8 mouse cellular contexts compared by ENCODE assay signal in genomic region chr14:61971100-61972088, GRCm38 (mm10).
DNase-seq lines count a peak whose midpoint lies in the region; ATAC-seq and TF ChIP-seq lines count a peak whose summit lies in the region.

No protein-coding gene starts in this region.

- TF ChIP-seq EP300 in MEL (IDR thresholded peaks at IDR 0.05; ENCODE audit: low read depth in 1 of 2, low read length in 2 of 2): peak; percentile 78 to 87

- H3K36me3 ChIP-seq in MEL (ENCODE audit: control insufficient read depth in 1 of 2, insufficient read depth in 2 of 2, low read length in 2 of 2): peaks cover 0 to 10% of the 10 kb centered on the region in 2 experiments; a peak in 2 of 4 replicates
- no peaks in the 10 kb centered on the region for H3K36me3 ChIP-seq in lung, embryonic 14.5 days (ENCODE audit: insufficient read depth)
- no peaks in the 10 kb centered on the region for H3K36me3 ChIP-seq in midbrain, embryonic 14.5 days (ENCODE audit: control insufficient read depth, insufficient read depth, low read length)
- no peaks in the 10 kb centered on the region for H3K36me3 ChIP-seq in hindbrain, embryonic 12.5 days
- H3K36me3 ChIP-seq in midbrain, embryonic 15.5 days (replicated peaks): no peaks in the 10 kb centered on the region

- peak overlapping the region; percentile 44 for H3K9ac ChIP-seq in MEL (ENCODE audit: control insufficient read depth, low read depth, low read length, poor library complexity, severe bottlenecking)
- no peak overlapping the region for H3K9ac ChIP-seq in lung, embryonic 14.5 days
- H3K9ac ChIP-seq in midbrain, embryonic 14.5 days (replicated peaks; ENCODE audit: low read length): no peak overlapping the region
- no peak overlapping the region for H3K9ac ChIP-seq in hindbrain, embryonic 12.5 days
- H3K9ac ChIP-seq in midbrain, embryonic 15.5 days: no peak overlapping the region

- TF ChIP-seq RAD21 in MEL (IDR thresholded peaks at IDR 0.05; ENCODE audit: low read depth, low read length): no peak

- H3K4me3 ChIP-seq in MEL (ENCODE audit: control insufficient read depth in 1 of 2, insufficient read depth in 1 of 2, low read depth in 2 of 2, low read length in 2 of 2): peak overlapping the region; percentile 51 to 65
- H3K4me3 ChIP-seq in lung, embryonic 14.5 days (ENCODE audit: low read depth, low read length): no peak overlapping the region
- no peak overlapping the region for H3K4me3 ChIP-seq in midbrain, embryonic 14.5 days (replicated peaks; ENCODE audit: low read depth, low read length)
- H3K4me3 ChIP-seq in hindbrain, embryonic 12.5 days: no peak overlapping the region
- H3K4me3 ChIP-seq in midbrain, embryonic 15.5 days: no peak overlapping the region

- TF ChIP-seq POLR2A in MEL (IDR thresholded peaks at IDR 0.05; ENCODE audit: control insufficient read depth in 1 of 2, insufficient read depth in 1 of 2, low read depth in 1 of 2, low read length in 2 of 2, poor library complexity in 1 of 2): peak in 1 of 2 experiments; percentile 50; a peak in 1 of 4 replicates

- no peak for TF ChIP-seq CTCF in MEL (IDR thresholded peaks at IDR 0.05 in 2 of 3, conservative IDR thresholded peaks at IDR 0.05 in 1 of 3; ENCODE audit: control insufficient read depth in 1 of 3, insufficient read depth in 1 of 3, low read depth in 2 of 3, low read length in 3 of 3, poor library complexity in 1 of 3, severe bottlenecking in 1 of 3)
- no peak for TF ChIP-seq CTCF in lung, embryonic 14.5 days (IDR thresholded peaks at IDR 0.05; ENCODE audit: low read depth)

- no peaks in the 10 kb centered on the region for H3K79me2 ChIP-seq in MEL (ENCODE audit: control insufficient read depth, insufficient read depth, low read length, poor library complexity)

- 69% methylated on average over 14 of the region's 14 CpGs for WGBS in lung, embryonic 14.5 days
- 85% methylated on average over 14 of the region's 14 CpGs for WGBS in midbrain, embryonic 14.5 days
- 75% methylated on average over 14 of the region's 14 CpGs for WGBS in hindbrain, embryonic 12.5 days
- 78% methylated on average over 14 of the region's 14 CpGs for WGBS in midbrain, embryonic 15.5 days

- H3K27me3 ChIP-seq in MEL (ENCODE audit: control insufficient read depth in 1 of 2, insufficient read depth in 2 of 2, low read length in 2 of 2): peaks cover 1 to 2% of the 10 kb centered on the region in 2 experiments; a peak in 2 of 4 replicates
- no peaks in the 10 kb centered on the region for H3K27me3 ChIP-seq in lung, embryonic 14.5 days (ENCODE audit: insufficient read depth, low read length)
- H3K27me3 ChIP-seq in midbrain, embryonic 14.5 days (ENCODE audit: control insufficient read depth, insufficient read depth, low read length): no peaks in the 10 kb centered on the region
- H3K27me3 ChIP-seq in hindbrain, embryonic 12.5 days: no peaks in the 10 kb centered on the region
- H3K27me3 ChIP-seq in midbrain, embryonic 15.5 days (replicated peaks): no peaks in the 10 kb centered on the region

- H3K4me1 ChIP-seq in MEL (ENCODE audit: control insufficient read depth in 1 of 2, insufficient read depth in 2 of 2, low read length in 2 of 2): peaks cover 0 to 12% of the 10 kb centered on the region in 2 experiments; a peak in 3 of 4 replicates
- H3K4me1 ChIP-seq in lung, embryonic 14.5 days (ENCODE audit: insufficient read depth): no peaks in the 10 kb centered on the region
- no peaks in the 10 kb centered on the region for H3K4me1 ChIP-seq in midbrain, embryonic 14.5 days (ENCODE audit: control insufficient read depth, insufficient read depth, low read length)
- no peaks in the 10 kb centered on the region for H3K4me1 ChIP-seq in hindbrain, embryonic 12.5 days
- H3K4me1 ChIP-seq in midbrain, embryonic 15.5 days: no peaks in the 10 kb centered on the region

- DNase-seq in A20 (ENCODE audit: low read depth, low spot score) (peak; percentile 23), MEL (ENCODE audit: low read depth, low spot score) (peak; percentile 91)
- DNase-seq in kidney, adult 18-20 months: peak; percentile 25
- DNase-seq in lung, embryonic 14.5 days: peak; percentile 21
- peak; percentile 12 to 60 for DNase-seq in spleen, postnatal 10 days (ENCODE audit: low spot score in 2 of 2)
- no peak for DNase-seq in midbrain, embryonic 14.5 days

- no peak overlapping the region for H3K4me2 ChIP-seq in lung, embryonic 14.5 days
- no peak overlapping the region for H3K4me2 ChIP-seq in midbrain, embryonic 14.5 days (ENCODE audit: low read length)
- H3K4me2 ChIP-seq in hindbrain, embryonic 12.5 days (replicated peaks): no peak overlapping the region
- no peak overlapping the region for H3K4me2 ChIP-seq in midbrain, embryonic 15.5 days

- peak overlapping the region; percentile 50 for H3K27ac ChIP-seq in MEL (ENCODE audit: control insufficient read depth, low read depth, low read length)
- no peak overlapping the region for H3K27ac ChIP-seq in lung, embryonic 14.5 days (ENCODE audit: low read depth)
- H3K27ac ChIP-seq in midbrain, embryonic 14.5 days (replicated peaks; ENCODE audit: low read depth, low read length): no peak overlapping the region
- no peak overlapping the region for H3K27ac ChIP-seq in hindbrain, embryonic 12.5 days
- H3K27ac ChIP-seq in midbrain, embryonic 15.5 days: no peak overlapping the region

- no peak for ATAC-seq in lung, embryonic 14.5 days (ENCODE audit: insufficient read depth)
- ATAC-seq in midbrain, embryonic 14.5 days (ENCODE audit: low FRiP score, low TSS enrichment): no peak
- no peak for ATAC-seq in hindbrain, embryonic 12.5 days (ENCODE audit: low FRiP score)
- ATAC-seq in midbrain, embryonic 15.5 days (replicated peaks): no peak

- no peaks in the 10 kb centered on the region for H3K9me3 ChIP-seq in MEL (replicated peaks; ENCODE audit: insufficient read depth, low read length)
- no peaks in the 10 kb centered on the region for H3K9me3 ChIP-seq in lung, embryonic 14.5 days (ENCODE audit: low read depth, low read length)
- no peaks in the 10 kb centered on the region for H3K9me3 ChIP-seq in midbrain, embryonic 14.5 days (ENCODE audit: control insufficient read depth, low read length)
- H3K9me3 ChIP-seq in hindbrain, embryonic 12.5 days (replicated peaks): no peaks in the 10 kb centered on the region
- no peaks in the 10 kb centered on the region for H3K9me3 ChIP-seq in midbrain, embryonic 15.5 days

TF ChIP-seq in MEL, 35 proteins besides CTCF, POLR2A, EP300 and RAD21 (continues in another document):
- TF ChIP-seq TAL1 (IDR thresholded peaks at IDR 0.05; ENCODE audit: low read length): no peak
- no peak for TF ChIP-seq CHD2 (IDR thresholded peaks at IDR 0.05; ENCODE audit: low read length)
- no peak for TF ChIP-seq USF1 (IDR thresholded peaks at IDR 0.05; ENCODE audit: low read depth, low read length)
- TF ChIP-seq ZKSCAN1 (IDR thresholded peaks at IDR 0.05; ENCODE audit: low read depth, low read length): no peak
- TF ChIP-seq NRF1 (IDR thresholded peaks at IDR 0.05; ENCODE audit: insufficient read depth, low read depth, low read length, poor library complexity, severe bottlenecking): no peak
- peak; percentile 45; the same call in 1 of the 2 replicates for TF ChIP-seq TCF12 (IDR thresholded peaks at IDR 0.05; ENCODE audit: low read depth, low read length)
- peak; percentile 22; the same call in 1 of the 2 replicates for TF ChIP-seq MAFK (IDR thresholded peaks at IDR 0.05; ENCODE audit: borderline replicate concordance, low read depth, low read length)
- TF ChIP-seq ETS1 (IDR thresholded peaks at IDR 0.05; ENCODE audit: low read depth, low read length): peak; percentile 60; the same call in 1 of the 2 replicates
- 0 out of 2 replicates have a peak, but pooled peaks have one; percentile 29 for TF ChIP-seq MAZ (IDR thresholded peaks at IDR 0.05; ENCODE audit: low read depth, low read length)
- 0 out of 2 replicates have a peak, but pooled peaks have one; percentile 65 for TF ChIP-seq MYC (IDR thresholded peaks at IDR 0.05; ENCODE audit: low read depth, low read length)
- TF ChIP-seq SIN3A (IDR thresholded peaks at IDR 0.05; ENCODE audit: low read length): peak; percentile 82; the same call in 1 of the 2 replicates
- TF ChIP-seq MAX (IDR thresholded peaks at IDR 0.05; ENCODE audit: low read length): peak; percentile 82
- peak; percentile 42; the same call in 1 of the 2 replicates for TF ChIP-seq NELFE (IDR thresholded peaks at IDR 0.05; ENCODE audit: low read depth, low read length)
- TF ChIP-seq BHLHE40 (IDR thresholded peaks at IDR 0.05; ENCODE audit: borderline replicate concordance, low read depth, low read length): 0 out of 2 replicates have a peak, but pooled peaks have one; percentile 25
- TF ChIP-seq SMC3 (IDR thresholded peaks at IDR 0.05; ENCODE audit: low read depth, low read length): no peak
- TF ChIP-seq POLR2AphosphoS2 (IDR thresholded peaks at IDR 0.05; ENCODE audit: low read length): no peak
- no peak; the same call in none of the 2 replicates for TF ChIP-seq HCFC1 (IDR thresholded peaks at IDR 0.05; ENCODE audit: low read depth, low read length)
- no peak for TF ChIP-seq ZNF384 (IDR thresholded peaks at IDR 0.05; ENCODE audit: low read depth, low read length)
- no peak for TF ChIP-seq KAT2A (conservative IDR thresholded peaks at IDR 0.05; ENCODE audit: low read depth, low read length)
- no peak for TF ChIP-seq ZMIZ1 (IDR thresholded peaks at IDR 0.05; ENCODE audit: low read depth, low read length)
- TF ChIP-seq MXI1 (IDR thresholded peaks at IDR 0.05; ENCODE audit: low read depth, low read length): peak; percentile 62
- no peak for TF ChIP-seq E2F4 (IDR thresholded peaks at IDR 0.05; ENCODE audit: borderline replicate concordance, low read depth, low read length)
- TF ChIP-seq TBP (IDR thresholded peaks at IDR 0.05; ENCODE audit: low read depth, low read length): 0 out of 2 replicates have a peak, but pooled peaks have one; percentile 52
- peak; percentile 65; the same call in 1 of the 2 replicates for TF ChIP-seq RCOR1 (IDR thresholded peaks at IDR 0.05; ENCODE audit: low read depth, low read length)
- no peak for TF ChIP-seq UBTF (IDR thresholded peaks at IDR 0.05; ENCODE audit: borderline replicate concordance, insufficient read depth, low read depth, low read length)
- peak; percentile 78 for TF ChIP-seq MYB (IDR thresholded peaks at IDR 0.05; ENCODE audit: low read depth, low read length)
- TF ChIP-seq ELF1 (IDR thresholded peaks at IDR 0.05; ENCODE audit: low read depth, low read length): peak; percentile 68
- no peak for TF ChIP-seq CHD1 (IDR thresholded peaks at IDR 0.05; ENCODE audit: low read depth, low read length)
- TF ChIP-seq POLR2AphosphoS5 (IDR thresholded peaks at IDR 0.05; ENCODE audit: borderline replicate concordance, low read depth, low read length): no peak
- TF ChIP-seq GABPA (IDR thresholded peaks at IDR 0.05; ENCODE audit: low read depth, low read length): no peak
- no peak for TF ChIP-seq MEF2A (IDR thresholded peaks at IDR 0.05; ENCODE audit: extremely low read depth, insufficient replicate concordance, low read depth, low read length, poor library complexity, severe bottlenecking)
- TF ChIP-seq JUND (IDR thresholded peaks at IDR 0.05; ENCODE audit: low read depth, low read length): no peak

Comparison
In these comparisons a context has a peak if more than half of its experiments do, and no peak if none do; other contexts are left out.
1. H3K4me3 ChIP-seq: peak in MEL (2 of 2); none in lung, embryonic 14.5 days (single experiment), midbrain, embryonic 14.5 days (single experiment), hindbrain, embryonic 12.5 days (single experiment) and midbrain, embryonic 15.5 days (single experiment).